Mouse (Mus musculus) heart, adult 2 months (tissue): ENCODE measurements at regions not wholly inside any gene's neighbourhood (a gene's known extent, or its start where the extent isn't known, plus 50 kb on each side); places are given as distances from the start of the nearest gene placed in this dataset.
A peak's percentile ranks its signal among the peaks of the same experiment; 100 is the strongest.

Experiments used
- DNase-seq, 2 experiments: peaks; one replicate each; pipeline ENCODE4 v3.0.0; 2021
- H3K27ac ChIP-seq: fragments of 200-600 bp; 2 replicates; pipeline ENCODE4 v1.8.1; 2022
- H3K27me3 ChIP-seq: fragments of 200-500 bp; 2 replicates; pipeline ENCODE4 v1.6.1; 2012; ENCODE audit warnings: mild to moderate bottlenecking, low read length, inconsistent platforms, mixed read lengths; ENCODE audit not compliant: control insufficient read depth, insufficient read depth
- H3K36me3 ChIP-seq: fragments of 200-500 bp; 2 replicates; pipeline ENCODE4 v1.6.1; 2012; ENCODE audit warnings: low read length, inconsistent platforms; ENCODE audit not compliant: control insufficient read depth, insufficient read depth
- H3K4me1 ChIP-seq: fragments of 200-500 bp; 2 replicates; pipeline ENCODE4 v1.6.1; 2011; ENCODE audit warnings: low read length; ENCODE audit not compliant: control insufficient read depth, insufficient read depth
- H3K4me3 ChIP-seq: fragments of 200-600 bp; 2 replicates; pipeline ENCODE4 v1.8.1; 2022
- H3K79me2 ChIP-seq: fragments of 200-500 bp; replicated peaks from 2 replicates; pipeline ENCODE4 v1.6.1; 2012; ENCODE audit warnings: mild to moderate bottlenecking, inconsistent platforms, low read length, moderate library complexity, mixed read lengths; ENCODE audit not compliant: control insufficient read depth, insufficient read depth
- H3K9ac ChIP-seq: fragments of 200-500 bp; 2 replicates; pipeline ENCODE4 v1.6.1; 2012; ENCODE audit warnings: low read depth, mild to moderate bottlenecking, control low read depth, inconsistent platforms, low read length, mixed read lengths
- CTCF ChIP-seq: fragments of 200-600 bp; IDR thresholded peaks from 2 replicates; pipeline ENCODE4 v1.8.1; 2022; ENCODE audit warnings: antibody characterized with exemption, mild to moderate bottlenecking, moderate library complexity
- EP300 ChIP-seq: fragments of 200-500 bp; IDR thresholded peaks from 2 replicates; pipeline ENCODE4 v1.6.1; 2011; ENCODE audit warnings: low read depth, low read length, control low read depth; ENCODE audit not compliant: insufficient read depth
- POLR2A ChIP-seq: fragments of 200-500 bp; IDR thresholded peaks from 2 replicates; pipeline ENCODE4 v1.6.1; 2011; ENCODE audit warnings: mild to moderate bottlenecking, low read depth, low read length, control low read depth; ENCODE audit not compliant: insufficient read depth
- WGBS: fragments of 180-500 bp; shearing (Covaris S2); methylation state at CpG from one replicate; pipeline ENCODE4 v1.1.7; 2018; 5-methylcytosine and 5-hydroxymethylcytosine counted together
- intact Hi-C: fragments of 180-260 bp; cut with DNase I; formaldehyde crosslinking; loops from one replicate; pipeline ENCODE4 v1.15.1; 2025

- WGBS, result 40% methylated on average over 7 of the region's 7 CpGs
- Histone ChIP-seq H3K79me2 (no peaks in the 10 kb centered on the region), H3K27me3 (no peaks in the 10 kb centered on the region), H3K4me3 (no peak overlapping the region; the same call in 1 of the 2 replicates), H3K4me1 (peaks cover 8% of the 10 kb centered on the region), H3K9ac (no peak overlapping the region), H3K36me3 (0 out of 2 replicates have a peak, but pooled peaks cover 2% of the 10 kb centered on the region), H3K27ac (peak overlapping the region; percentile 36; the same call in 1 of the 2 replicates)
- TF ChIP-seq POLR2A (no peak), CTCF (no peak), EP300 (no peak)
- DNase-seq, result peak in 1 of 2 experiments; percentile 16
- intact Hi-C loops, result no loop called here
These were observed 370.8 kb upstream of the Ubash3b start for GRCm38 (mm10) chr9:41532290-41532689.

- Histone ChIP-seq H3K36me3 (peaks cover 2% of the 10 kb centered on the region; the same call in 1 of the 2 replicates), H3K27me3 (no peaks in the 10 kb centered on the region), H3K79me2 (no peaks in the 10 kb centered on the region), H3K4me1 (peaks cover 8% of the 10 kb centered on the region), H3K4me3 (no peak overlapping the region), H3K27ac (no peak overlapping the region; the same call in 1 of the 2 replicates), H3K9ac (no peak overlapping the region)
- DNase-seq, result no peak
- TF ChIP-seq EP300, result no peak
- no peak for TF ChIP-seq CTCF
- no peak for TF ChIP-seq POLR2A
- WGBS, result 67% methylated on average over 6 of the region's 6 CpGs
- intact Hi-C loops, result no loop called here
These were observed 370.1 kb upstream of the Ubash3b start for GRCm38 (mm10) chr9:41531596-41531995.

- H3K27me3 ChIP-seq, result no peaks in the 10 kb centered on the region
- TF ChIP-seq EP300, result no peak
- no peak for TF ChIP-seq POLR2A
- TF ChIP-seq CTCF, result no peak
- peaks cover 4% of the 10 kb centered on the region for H3K4me1 ChIP-seq
- no peak overlapping the region for H3K9ac ChIP-seq
- 44% methylated on average over 8 of the region's 8 CpGs for WGBS
- H3K36me3 ChIP-seq, result no peaks in the 10 kb centered on the region; the same call in 1 of the 2 replicates
- peak overlapping the region; percentile 1 for H3K27ac ChIP-seq
- H3K4me3 ChIP-seq, result no peak overlapping the region
- intact Hi-C loops, result no loop called here
- no peak for DNase-seq
- H3K79me2 ChIP-seq, result no peaks in the 10 kb centered on the region
These were observed 364.6 kb upstream of the Ubash3b start for GRCm38 (mm10) chr9:41526126-41526525.

GRCm38 (mm10) chr9:41525534-41525933 is 364.0 kb upstream of the Ubash3b start:
- Histone ChIP-seq H3K27me3 (no peaks in the 10 kb centered on the region), H3K4me3 (no peak overlapping the region), H3K79me2 (no peaks in the 10 kb centered on the region), H3K9ac (no peak overlapping the region; the same call in 1 of the 2 replicates), H3K27ac (0 out of 2 replicates have a peak overlapping the region, but pooled peaks have one; percentile 1), H3K4me1 (peaks cover 4% of the 10 kb centered on the region), H3K36me3 (peaks cover under 1% of the 10 kb centered on the region)
- no peak for TF ChIP-seq POLR2A
- TF ChIP-seq EP300, result no peak
- TF ChIP-seq CTCF, result no peak
- intact Hi-C loops, result no loop called here
- DNase-seq, result no peak
- WGBS, result 63% methylated on average over 1 of the region's 1 CpGs

GRCm38 (mm10) chr9:41524591-41524990 is 363.1 kb upstream of the Ubash3b start:
- H3K4me3 ChIP-seq, result no peak overlapping the region
- peaks cover 4% of the 10 kb centered on the region for H3K4me1 ChIP-seq
- 0 out of 2 replicates have a peak overlapping the region, but pooled peaks have one; percentile 12 for H3K27ac ChIP-seq
- H3K9ac ChIP-seq, result no peak overlapping the region
- TF ChIP-seq CTCF (no peak), POLR2A (no peak), EP300 (no peak)
- H3K79me2 ChIP-seq, result no peaks in the 10 kb centered on the region
- WGBS, result 70% methylated on average over 7 of the region's 7 CpGs
- DNase-seq, result no peak
- peaks cover 2% of the 10 kb centered on the region for H3K36me3 ChIP-seq
- H3K27me3 ChIP-seq, result no peaks in the 10 kb centered on the region
- intact Hi-C loops, result no loop called here

GRCm38 (mm10) chr9:41523969-41524368 is 362.5 kb upstream of the Ubash3b start:
- no peak overlapping the region for H3K9ac ChIP-seq
- no peak overlapping the region for H3K27ac ChIP-seq
- H3K27me3 ChIP-seq, result no peaks in the 10 kb centered on the region
- 92% methylated on average over 2 of the region's 2 CpGs for WGBS
- no peaks in the 10 kb centered on the region for H3K79me2 ChIP-seq
- TF ChIP-seq POLR2A (no peak), CTCF (no peak), EP300 (no peak)
- peaks cover 2% of the 10 kb centered on the region for H3K36me3 ChIP-seq
- no peak overlapping the region for H3K4me3 ChIP-seq
- DNase-seq, result no peak
- peaks cover 4% of the 10 kb centered on the region for H3K4me1 ChIP-seq
- intact Hi-C loops, result no loop called here
